Mouse (Mus musculus) liver, adult 2 months (tissue): Measurements from ENCODE around the gene Abt1.

Experiments
- CTCF ChIP-seq: fragments of 200-500 bp; IDR thresholded peaks from 2 replicates; pipeline ENCODE4 v1.5.1; 2011; ENCODE audit warnings: low read depth, low read length, control low read depth
- POLR2A ChIP-seq: fragments of 200-500 bp; IDR thresholded peaks from 2 replicates; pipeline ENCODE4 v1.6.1; 2011; ENCODE audit warnings: low read length, control low read depth; ENCODE audit not compliant: insufficient read depth; ENCODE audit errors: extremely low read depth

GRCm38 (mm10) chr13:23369421-23369765, 54.3 kb downstream of the Abt1 start:
- no peak for TF ChIP-seq POLR2A
- no peak for TF ChIP-seq CTCF
